Mouse (Mus musculus): ENCODE results near the gene Snupn.
"Not testable (repeated sequence)": the region's sequence is repeated elsewhere in the genome, so short reads cannot be mapped to it uniquely, and the experiment has no call there.

Snupn gene

DNA sequence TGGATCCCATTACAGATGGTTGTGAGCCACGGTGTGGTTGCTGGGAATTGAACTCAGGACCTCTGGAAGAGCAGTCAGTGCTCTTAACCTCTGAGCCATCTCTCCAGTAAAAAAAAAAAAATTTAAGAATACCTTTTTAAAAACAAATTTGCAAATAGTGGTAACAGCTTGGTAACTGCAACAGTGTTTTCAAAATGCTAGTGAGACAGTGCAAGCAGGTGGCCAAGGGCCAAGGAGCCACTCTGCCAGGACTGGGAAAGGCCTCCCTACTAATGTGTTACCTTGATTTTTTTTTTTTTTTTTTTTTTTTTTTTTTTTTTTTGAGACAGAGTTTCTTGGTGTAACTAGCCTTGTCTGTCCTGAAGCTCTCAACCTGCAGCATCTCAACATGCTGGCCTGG, 46.5 kb downstream of the Snupn start:
- in situ Hi-C loops (cut with MboI; ENCODE audit: low sequenced_read_pairs): not testable (repeated sequence)

DNA sequence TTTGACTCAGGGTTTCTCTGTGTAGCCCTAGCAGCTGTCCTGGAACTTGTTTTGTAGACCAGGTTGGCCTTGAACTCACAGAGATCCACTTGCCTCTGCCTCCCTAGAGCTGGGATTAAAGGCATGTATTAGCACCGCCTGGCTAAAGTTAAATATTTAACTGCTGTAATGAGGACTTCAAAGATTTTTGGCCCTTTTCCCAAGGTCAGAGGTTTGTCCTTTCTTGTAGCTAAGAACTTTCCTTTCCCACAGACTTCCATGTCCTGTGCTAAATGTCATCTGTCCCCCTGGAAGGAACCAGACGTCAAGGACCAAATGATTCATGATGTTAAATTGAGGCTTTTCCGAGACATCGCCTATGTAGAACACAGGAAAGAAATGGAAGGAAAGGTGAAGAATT, 52.3 kb downstream of the Snupn start:
- in situ Hi-C loops (cut with MboI; ENCODE audit: low sequenced_read_pairs): no loop called here

DNA sequence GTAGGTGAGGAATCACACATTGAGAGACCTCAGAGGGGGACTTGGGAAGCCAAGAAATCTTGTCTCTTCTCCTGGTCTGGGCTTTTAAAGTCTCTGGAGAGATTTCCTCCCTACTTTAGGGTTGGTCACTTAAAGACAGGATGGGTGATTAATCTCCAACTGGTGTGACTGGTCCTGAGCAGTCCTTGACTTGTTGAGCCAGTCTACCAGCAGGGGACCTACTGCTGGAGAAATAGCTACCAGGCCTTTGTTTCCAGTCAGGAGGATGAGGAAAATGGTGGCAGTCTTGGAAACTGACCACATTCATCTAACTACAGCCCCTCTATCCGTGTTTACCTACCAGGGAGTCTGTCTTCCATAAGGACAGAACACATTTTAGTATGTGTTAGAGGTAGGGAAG, 61.7 kb downstream of the Snupn start:
- in situ Hi-C loops (cut with MboI; ENCODE audit: low sequenced_read_pairs): no loop called here

DNA sequence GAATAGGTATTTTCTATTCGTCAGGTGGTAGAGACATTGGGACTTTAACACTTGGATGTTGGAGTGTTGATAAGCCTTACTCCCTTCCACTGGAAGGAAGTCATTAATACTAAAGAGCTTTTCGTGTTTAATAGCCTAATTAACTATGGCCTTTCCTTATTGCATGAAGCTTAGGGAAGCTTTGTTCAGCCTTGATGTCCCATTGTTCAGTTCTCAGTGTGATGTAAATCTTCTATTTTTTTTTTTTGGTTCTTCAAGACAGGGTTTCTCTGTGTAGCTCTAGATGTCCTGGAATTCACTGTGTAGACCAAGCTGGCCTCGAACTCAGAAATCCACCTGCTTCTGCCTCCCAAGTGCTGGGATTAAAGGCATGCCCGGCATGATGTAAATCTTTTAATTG, 62.2 kb downstream of the Snupn start:
- in situ Hi-C loops (cut with MboI; ENCODE audit: low sequenced_read_pairs): no loop called here

DNA sequence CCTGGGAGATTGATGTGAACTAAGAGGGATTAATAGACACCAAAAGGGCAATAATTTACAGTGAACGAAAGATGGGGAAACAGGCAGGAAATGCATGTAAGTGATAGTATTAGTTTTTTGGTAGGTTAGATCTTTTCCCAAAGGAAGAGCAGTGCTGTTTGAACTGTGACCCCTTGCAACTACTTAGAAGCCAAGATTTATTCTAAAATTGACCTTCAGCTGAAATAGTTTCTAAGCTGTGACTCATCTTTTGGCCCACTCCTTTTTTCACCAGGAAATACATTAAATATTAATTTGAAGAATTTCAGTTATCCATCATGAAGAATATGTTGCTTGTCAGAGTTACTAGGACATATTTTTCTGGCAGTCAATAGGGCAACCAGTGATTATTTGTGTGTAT, 63.1 kb downstream of the Snupn start:
- in situ Hi-C loops (cut with MboI; ENCODE audit: low sequenced_read_pairs): no loop called here

DNA sequence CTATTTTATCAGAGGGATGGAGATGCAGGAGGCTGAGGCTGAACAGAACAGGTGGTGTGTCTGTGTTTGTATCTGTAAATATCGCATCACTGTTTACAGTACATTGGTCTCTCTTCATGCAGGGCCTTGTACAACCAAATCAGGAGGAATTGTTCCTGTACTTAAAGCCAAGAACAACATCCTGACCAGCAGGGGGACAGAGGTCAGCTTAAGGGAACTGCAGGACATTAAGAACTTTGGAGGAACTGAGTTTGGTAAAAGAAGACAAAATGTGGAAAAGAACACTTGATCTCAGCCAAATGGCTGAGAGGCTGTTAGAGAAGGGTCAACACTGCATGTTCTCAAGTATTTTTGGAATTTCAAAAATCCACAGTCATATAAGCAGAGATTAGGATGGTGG, 64.1 kb downstream of the Snupn start:
- in situ Hi-C loops (cut with MboI; ENCODE audit: low sequenced_read_pairs): no loop called here

DNA sequence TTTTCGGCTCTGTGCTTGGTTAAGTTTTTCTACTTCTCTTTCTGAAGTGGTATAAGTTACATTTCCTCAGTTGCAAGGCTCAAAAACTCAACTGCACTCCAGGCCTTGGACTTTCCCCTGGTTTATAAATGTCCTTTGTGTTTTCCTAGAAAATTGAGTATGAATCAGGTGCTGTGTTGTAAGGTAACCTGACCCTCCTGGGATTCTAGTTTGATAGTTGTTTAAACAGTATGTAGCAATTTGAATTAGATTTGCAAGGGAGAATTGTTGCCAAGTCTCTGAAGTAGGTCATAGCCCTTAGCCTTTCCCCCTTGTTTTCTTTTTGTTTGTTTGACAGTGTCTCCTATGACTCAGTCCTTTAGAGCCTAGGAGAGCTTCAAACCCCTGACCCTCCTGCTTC, 67.0 kb downstream of the Snupn start:
- in situ Hi-C loops (cut with MboI; ENCODE audit: low sequenced_read_pairs): no loop called here

DNA sequence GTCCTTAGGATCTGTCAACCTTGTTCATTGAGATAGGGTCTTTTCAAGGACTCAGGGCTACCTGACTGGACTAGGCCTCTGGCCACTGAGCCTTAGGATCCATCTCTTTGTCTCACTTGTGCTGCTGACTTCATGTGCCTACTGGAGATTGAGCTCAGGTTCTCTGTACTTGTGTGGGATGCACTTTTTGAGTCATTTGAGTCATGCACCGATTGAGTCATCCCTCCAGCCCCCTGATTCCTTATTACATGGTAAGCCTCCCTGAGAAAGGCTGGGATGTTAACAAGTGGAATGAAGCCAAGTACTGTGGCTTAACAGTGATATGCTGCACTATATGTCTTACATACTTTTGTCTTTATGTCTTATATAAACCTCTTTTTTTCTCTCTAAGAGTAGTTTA, 81.1 kb downstream of the Snupn start:
- in situ Hi-C loops (cut with MboI; ENCODE audit: low sequenced_read_pairs): no loop called here
